Mouse (Mus musculus): ENCODE data around the gene Zfp410.

Gene Zfp410
- long read RNA-seq, experiment 1, transcript Zfp410-201 (12 exons, 2,597 nt) = major isoform, 24 of 33 reads
- long read RNA-seq, experiment 1, partial matches to known transcripts = 2 of 33 reads
- long read RNA-seq, experiment 1, other reads (novel, unspliced or antisense) = 4 of 33 reads
- long read RNA-seq, experiment 2, transcript Zfp410-201 (12 exons, 2,597 nt) = major isoform, 15 of 24 reads
- long read RNA-seq, experiment 2, partial matches to known transcripts = 2 of 24 reads
- long read RNA-seq, experiment 2, other reads (novel, unspliced or antisense) = 6 of 24 reads

GRCm38 (mm10) chr12:84316721-84317621, at the start of gene Zfp410:
TSS of gene Zfp410 (plus strand) at chr12:84316852.
- intact Hi-C loops (cut with DNase I) = no loop called here

GRCm38 (mm10) chr12:84267264-84267663, 49.4 kb upstream of the Zfp410 start:
- intact Hi-C loops (cut with DNase I) = no loop called here

- intact Hi-C loops (cut with DNase I) = no loop called here
Measured at GRCm38 (mm10) chr12:84273366-84273765, 43.3 kb upstream of the Zfp410 start.

GRCm38 (mm10) chr12:84275288-84275687, 41.4 kb upstream of the Zfp410 start:
- intact Hi-C loops (cut with DNase I) = no loop called here

GRCm38 (mm10) chr12:84276288-84276687, 40.4 kb upstream of the Zfp410 start:
- intact Hi-C loops (cut with DNase I) = no loop called here

- intact Hi-C loops (cut with DNase I) = no loop called here
Measured at GRCm38 (mm10) chr12:84276799-84277198, 39.9 kb upstream of the Zfp410 start.

- intact Hi-C loops (cut with DNase I) = no loop called here
Measured at GRCm38 (mm10) chr12:84277832-84278231, 38.8 kb upstream of the Zfp410 start.

- intact Hi-C loops (cut with DNase I) = no loop called here
Measured at GRCm38 (mm10) chr12:84278901-84279300, 37.8 kb upstream of the Zfp410 start.

- intact Hi-C loops (cut with DNase I) = no loop called here
Measured at GRCm38 (mm10) chr12:84284391-84284790, 32.3 kb upstream of the Zfp410 start.

GRCm38 (mm10) chr12:84284885-84285592, 31.6 kb upstream of the Zfp410 start, which contains the start of gene Ptgr2:
TSS of gene Ptgr2 (plus strand) at chr12:84285232.
- intact Hi-C loops (cut with DNase I) = no loop called here

GRCm38 (mm10) chr12:84285593-84285968, 31.1 kb upstream of the Zfp410 start:
- intact Hi-C loops (cut with DNase I) = no loop called here

GRCm38 (mm10) chr12:84288461-84288860, 28.2 kb upstream of the Zfp410 start:
- intact Hi-C loops (cut with DNase I) = no loop called here

- intact Hi-C loops (cut with DNase I) = no loop called here
Measured at GRCm38 (mm10) chr12:84297851-84298250, 18.8 kb upstream of the Zfp410 start.

GRCm38 (mm10) chr12:84299265-84299664, 17.4 kb upstream of the Zfp410 start:
- intact Hi-C loops (cut with DNase I) = no loop called here

- intact Hi-C loops (cut with DNase I) = no loop called here
Measured at GRCm38 (mm10) chr12:84304101-84304500, 12.6 kb upstream of the Zfp410 start.

GRCm38 (mm10) chr12:84304554-84304953, 12.1 kb upstream of the Zfp410 start:
- intact Hi-C loops (cut with DNase I) = no loop called here

- intact Hi-C loops (cut with DNase I) = no loop called here
Measured at GRCm38 (mm10) chr12:84311306-84311705, 5.3 kb upstream of the Zfp410 start.

GRCm38 (mm10) chr12:84316006-84316405, 646 bp upstream of the Zfp410 start:
- intact Hi-C loops (cut with DNase I) = no loop called here

GRCm38 (mm10) chr12:84327111-84327512, 10.5 kb downstream of the Zfp410 start:
- intact Hi-C loops (cut with DNase I) = no loop called here

- intact Hi-C loops (cut with DNase I) = no loop called here
Measured at GRCm38 (mm10) chr12:84336963-84337625, 20.4 kb downstream of the Zfp410 start.

- intact Hi-C loops (cut with DNase I) = no loop called here
Measured at GRCm38 (mm10) chr12:84347192-84347591, 30.5 kb downstream of the Zfp410 start.
